Mouse (Mus musculus) liver, postnatal 0 days (tissue): ENCODE results near the gene Thbs2. TPM values are rescaled to one million over a fixed set of nuclear protein-coding genes. Genes with fewer than 3 reads are reported as not detected.
"Not testable (repeated sequence)": the region's sequence is repeated elsewhere in the genome, so short reads cannot be mapped to it uniquely, and the experiment has no call there.

Source experiments
- ATAC-seq: fragments of 200-750 bp; cut with Nextera tagmentation; 2 replicates; pipeline ENCODE4 v1.8.0; 2017; ENCODE audit warnings: mild to moderate bottlenecking, moderate library complexity
- DNase-seq: peaks from one replicate; pipeline ENCODE4 v3.0.0-alpha.2; 2016
- H3K27ac ChIP-seq: fragments of 300-500 bp; sonication (generic); 2 replicates; pipeline ENCODE4 v1.5.1; 2014; ENCODE audit warnings: antibody characterized with exemption, moderate library complexity, mild to moderate bottlenecking, low read depth
- H3K27me3 ChIP-seq: fragments of 300-500 bp; sonication (generic); 2 replicates; pipeline ENCODE4 v1.6.1; 2014; ENCODE audit warnings: low read length, control low read depth, mixed read lengths; ENCODE audit not compliant: insufficient read depth
- H3K36me3 ChIP-seq: fragments of 300-500 bp; sonication (generic); replicated peaks from 2 replicates; pipeline ENCODE4 v1.6.1; 2014; ENCODE audit warnings: mild to moderate bottlenecking, control low read depth, low read length, moderate library complexity, mixed read lengths; ENCODE audit not compliant: insufficient read depth
- H3K4me1 ChIP-seq: fragments of 300-500 bp; sonication (generic); 2 replicates; pipeline ENCODE4 v1.6.1; 2014; ENCODE audit warnings: antibody characterized with exemption, mild to moderate bottlenecking, control low read depth; ENCODE audit not compliant: insufficient read depth
- H3K4me2 ChIP-seq: fragments of 300-500 bp; sonication (generic); 2 replicates; pipeline ENCODE4 v1.6.1; 2014; ENCODE audit warnings: low read depth, mild to moderate bottlenecking, low read length, moderate library complexity, mixed read lengths
- H3K4me3 ChIP-seq: fragments of 300-500 bp; sonication (generic); 2 replicates; pipeline ENCODE4 v1.5.1; 2014; ENCODE audit warnings: low read depth, low read length
- H3K9ac ChIP-seq: fragments of 300-500 bp; sonication (generic); replicated peaks from 2 replicates; pipeline ENCODE4 v1.6.1; 2014; ENCODE audit warnings: mild to moderate bottlenecking, moderate library complexity
- H3K9me3 ChIP-seq: fragments of 300-500 bp; sonication (generic); 2 replicates; pipeline ENCODE4 v1.6.1; 2016; ENCODE audit warnings: mild to moderate bottlenecking, control low read depth, low read length, mixed read lengths
- CTCF ChIP-seq: sonication (generic); IDR thresholded peaks from 2 replicates; pipeline ENCODE4 v1.5.1; 2016; ENCODE audit warnings: antibody characterized with exemption, low read depth
- EP300 ChIP-seq: IDR thresholded peaks from 2 replicates; pipeline ENCODE4 v1.6.1; 2016; ENCODE audit warnings: antibody characterized with exemption, low read depth, mild to moderate bottlenecking
- whole genome bisulfite sequencing: fragments of 180-500 bp; shearing (Covaris S2); extraction: QIAGEN DNeasy Blood & Tissue Kit; methylation state at CpG from one replicate; pipeline ENCODE4 v1.1.7; 2014; ENCODE audit not compliant: insufficient replicate concordance; 5-methylcytosine and 5-hydroxymethylcytosine counted together
- polyA plus RNA-seq: library from polyadenylated mRNA; unstranded; fragments of >200 nt; fragmentation: Nextera tagmentation; extraction: Ambion mirVana; gene quantifications from 2 replicates; pipeline ENCODE4 v1.2.1, GENCODE M21; 2015

The Thbs2 gene
- polyA plus RNA-seq, 1 experiment from 2014 or later = 2.4 TPM

DNA sequence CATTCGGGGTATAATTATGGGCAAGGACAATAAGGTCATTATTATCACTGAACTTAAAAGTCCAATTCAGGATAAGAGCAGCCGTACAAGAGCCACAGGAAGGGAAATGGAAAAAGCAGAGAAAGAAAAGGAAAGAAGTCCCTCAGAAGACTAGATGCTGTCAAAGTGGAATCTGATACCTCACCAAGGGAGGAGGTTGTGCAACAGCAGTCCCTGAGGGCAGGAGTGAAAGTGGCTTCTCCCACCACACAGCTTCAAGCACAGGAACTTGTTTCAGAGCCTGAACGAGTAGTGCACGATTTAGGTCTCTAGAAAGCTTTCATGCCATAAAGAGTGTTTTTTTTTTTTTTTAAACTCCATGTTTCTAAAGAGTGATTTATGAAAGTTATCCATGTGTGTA, 65.1 kb downstream of the Thbs2 start:
- no peak overlapping the region for H3K27ac ChIP-seq
- no peak for ATAC-seq
- no peak overlapping the region for H3K4me3 ChIP-seq
- no peaks in the 10 kb centered on the region for H3K9me3 ChIP-seq
- DNase-seq = no peak
- 66% methylated on average over 4 of the region's 4 CpGs for WGBS
- H3K27me3 ChIP-seq = no peaks in the 10 kb centered on the region
- H3K9ac ChIP-seq = no peak overlapping the region
- no peaks in the 10 kb centered on the region for H3K36me3 ChIP-seq
- H3K4me2 ChIP-seq = no peak overlapping the region
- TF ChIP-seq EP300 (no peak), CTCF (no peak)
- no peaks in the 10 kb centered on the region for H3K4me1 ChIP-seq

DNA sequence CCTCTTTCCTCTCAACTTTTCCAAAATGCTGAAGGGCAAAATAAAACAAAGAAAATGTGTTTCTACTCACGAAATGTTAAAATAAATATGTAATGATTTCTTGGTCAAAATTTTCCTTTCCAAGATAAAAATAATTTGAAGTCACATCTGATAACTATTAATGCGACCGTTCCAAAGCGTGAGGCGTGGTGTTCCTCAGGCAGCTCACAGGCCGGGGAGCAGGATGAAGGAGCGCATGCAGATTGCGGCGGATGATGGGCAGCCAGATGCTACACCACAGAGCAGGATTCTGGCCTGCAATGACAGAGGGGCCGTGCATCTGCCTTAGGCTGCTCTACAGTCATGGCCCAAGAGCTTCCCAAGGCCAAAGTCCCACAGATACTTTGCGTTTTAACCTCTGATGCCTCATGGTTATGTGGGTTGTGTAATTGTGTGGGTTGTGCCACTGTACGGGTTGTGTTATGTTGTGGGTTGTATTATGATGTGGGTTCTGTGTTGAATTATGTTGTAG, 66.2 kb downstream of the Thbs2 start:
- H3K27me3 ChIP-seq = no peaks in the 10 kb centered on the region
- no peak overlapping the region for H3K27ac ChIP-seq
- no peaks in the 10 kb centered on the region for H3K9me3 ChIP-seq
- 81% methylated on average over 12 of the region's 12 CpGs for WGBS
- H3K4me1 ChIP-seq = no peaks in the 10 kb centered on the region
- H3K9ac ChIP-seq = no peak overlapping the region
- no peak for DNase-seq
- H3K4me3 ChIP-seq = no peak overlapping the region
- no peak for ATAC-seq
- H3K36me3 ChIP-seq = no peaks in the 10 kb centered on the region
- H3K4me2 ChIP-seq = no peak overlapping the region
- TF ChIP-seq EP300 (no peak), CTCF (no peak)

- Histone ChIP-seq H3K36me3 (no peaks in the 10 kb centered on the region), H3K4me1 (no peaks in the 10 kb centered on the region), H3K4me3 (no peak overlapping the region), H3K9ac (no peak overlapping the region), H3K4me2 (no peak overlapping the region), H3K27me3 (no peaks in the 10 kb centered on the region), H3K9me3 (no peaks in the 10 kb centered on the region), H3K27ac (0 out of 2 replicates have a peak overlapping the region, but pooled peaks have one; percentile 11)
- WGBS = 50% methylated on average over 8 of the region's 8 CpGs
- DNase-seq = no peak
- ATAC-seq = no peak
- TF ChIP-seq CTCF (no peak), EP300 (no peak)
Observed at GRCm38 (mm10) chr17:14624433-14624832, 69.6 kb downstream of the Thbs2 start.

DNA sequence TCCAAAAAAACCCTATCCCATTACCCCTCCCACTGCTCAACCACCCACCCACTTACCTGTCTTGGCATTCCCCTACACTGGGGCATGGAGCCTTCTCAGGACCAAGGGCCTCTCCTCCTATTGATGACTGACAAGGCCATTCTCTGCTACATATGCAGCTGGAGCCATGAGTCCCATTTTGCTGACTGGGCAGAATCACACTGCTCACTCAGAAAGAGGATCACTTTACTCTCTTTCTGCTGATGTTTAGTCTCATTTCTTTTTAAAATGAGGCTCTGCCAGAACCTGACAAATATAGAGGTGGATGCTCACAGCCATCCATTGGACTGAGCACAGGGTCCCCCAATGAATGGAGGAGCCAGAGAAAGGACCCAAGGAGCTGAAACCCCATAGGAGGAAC, 73.0 kb downstream of the Thbs2 start:
- not testable (repeated sequence) for H3K4me3 ChIP-seq, H3K9me3 ChIP-seq, H3K4me2 ChIP-seq, ATAC-seq, H3K36me3 ChIP-seq, H3K27ac ChIP-seq, H3K4me1 ChIP-seq, H3K27me3 ChIP-seq, H3K9ac ChIP-seq, DNase-seq

DNA sequence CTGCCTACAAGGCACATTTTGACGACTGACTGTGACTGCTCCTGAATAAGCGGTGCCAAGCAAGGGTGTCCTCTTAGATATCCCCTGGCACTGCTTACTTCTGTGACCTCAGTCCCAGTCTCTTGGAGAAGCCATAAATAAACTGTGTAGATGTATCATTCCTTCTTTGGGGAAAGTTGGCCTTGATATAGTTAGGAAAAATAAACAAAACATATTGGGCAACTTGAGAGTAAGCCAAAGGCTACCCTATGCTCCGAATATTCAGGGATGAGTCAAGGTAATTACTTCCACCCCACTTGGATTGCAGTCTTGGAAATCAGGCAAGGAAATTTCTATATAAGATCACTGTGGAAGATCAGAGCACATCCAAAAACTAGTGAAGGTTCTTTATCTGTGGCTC, 74.0 kb downstream of the Thbs2 start:
- no peak overlapping the region for H3K9ac ChIP-seq
- no peak overlapping the region for H3K4me3 ChIP-seq
- TF ChIP-seq CTCF (no peak), EP300 (no peak)
- no peaks in the 10 kb centered on the region for H3K4me1 ChIP-seq
- H3K27me3 ChIP-seq = no peaks in the 10 kb centered on the region
- no peak overlapping the region for H3K4me2 ChIP-seq
- no peaks in the 10 kb centered on the region for H3K9me3 ChIP-seq
- DNase-seq (no peak), ATAC-seq (no peak)
- 66% methylated on average over 3 of the region's 3 CpGs for WGBS
- H3K36me3 ChIP-seq = no peaks in the 10 kb centered on the region
- no peak overlapping the region for H3K27ac ChIP-seq

DNA sequence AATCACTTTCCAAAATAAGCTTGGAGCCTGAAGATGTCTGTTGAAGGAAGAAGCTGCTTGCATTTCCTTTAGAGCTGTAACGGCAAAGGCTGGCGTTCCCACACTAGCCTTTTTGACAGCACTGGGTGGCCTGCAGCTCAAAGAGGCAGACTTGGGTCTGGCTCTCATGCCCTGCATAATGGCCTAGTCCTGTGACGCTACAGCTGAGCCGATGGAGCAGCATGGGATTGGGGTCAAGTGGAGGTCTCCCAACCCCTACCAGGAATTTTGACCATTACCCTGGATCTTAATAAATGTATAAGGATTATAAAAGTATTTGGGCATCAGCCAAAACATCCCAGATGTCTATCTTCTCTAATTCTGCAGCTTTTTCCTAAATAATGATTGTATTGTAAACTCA, 75.0 kb downstream of the Thbs2 start:
- ATAC-seq = no peak
- H3K9ac ChIP-seq = no peak overlapping the region

More for the DNA sequence above, 75.0 kb downstream of the Thbs2 start:
- 77% methylated on average over 4 of the region's 4 CpGs for WGBS
- H3K4me3 ChIP-seq = no peak overlapping the region
- DNase-seq = no peak
- no peaks in the 10 kb centered on the region for H3K36me3 ChIP-seq
- H3K9me3 ChIP-seq = no peaks in the 10 kb centered on the region
- no peaks in the 10 kb centered on the region for H3K4me1 ChIP-seq
- H3K27ac ChIP-seq = no peak overlapping the region
- H3K4me2 ChIP-seq = no peak overlapping the region
- TF ChIP-seq EP300 (no peak), CTCF (no peak)
- no peaks in the 10 kb centered on the region for H3K27me3 ChIP-seq

Other genes with a start within 250 kb of the Thbs2 start
- 3.2 and 4.2 TPM in 2 replicates for gene Wdr27, start 248.9 kb upstream of the Thbs2 start, polyA plus RNA-seq
- gene 1600012H06Rik, start 248.9 kb upstream of the Thbs2 start, polyA plus RNA-seq = 20.0 and 21.3 TPM in 2 replicates